Mouse (Mus musculus) cerebellum, adult (tissue): ENCODE measurements around the gene Abcb6.
A peak's percentile ranks its signal among the peaks of the same experiment; 100 is the strongest.

ENCODE experiments used
- ATAC-seq: cut with Nextera tagmentation; 2 replicates; pipeline ENCODE4 v1.9.2; 2017; ENCODE audit warnings: mild to moderate bottlenecking, moderate library complexity, mixed read lengths; ENCODE audit not compliant: insufficient number of reproducible peaks, low FRiP score, low TSS enrichment

Abcb6 gene

GRCm38 (mm10) chr1:75208967-75209678 is 28.9 kb upstream of the Abcb6 start:
- ATAC-seq = no peak

GRCm38 (mm10) chr1:75201236-75201635 is 21.0 kb upstream of the Abcb6 start:
- no peak for ATAC-seq

- ATAC-seq = 0 out of 2 replicates have a peak, but pooled peaks have one; percentile 13
Observed at GRCm38 (mm10) chr1:75192452-75192851, 12.3 kb upstream of the Abcb6 start.

- peak; percentile 99 for ATAC-seq
Observed at GRCm38 (mm10) chr1:75191622-75192402, 11.6 kb upstream of the Abcb6 start, which contains the start of the genes Ankzf1 and Atg9a. TSS of gene Ankzf1 (plus strand) at chr1:75192151. TSS of gene Atg9a (minus strand) at chr1:75192196.

- ATAC-seq = no peak
Observed at GRCm38 (mm10) chr1:75191258-75191621, 11.0 kb upstream of the Abcb6 start.

GRCm38 (mm10) chr1:75190577-75190976 is 10.4 kb upstream of the Abcb6 start:
- no peak for ATAC-seq

GRCm38 (mm10) chr1:75187914-75188483 is 7.8 kb upstream of the Abcb6 start:
- ATAC-seq = no peak

- no peak for ATAC-seq
Observed at GRCm38 (mm10) chr1:75187126-75187525, 6.9 kb upstream of the Abcb6 start.

GRCm38 (mm10) chr1:75185495-75185894 is 5.3 kb upstream of the Abcb6 start:
- ATAC-seq = no peak

- ATAC-seq = no peak
Observed at GRCm38 (mm10) chr1:75182160-75182559, 2.0 kb upstream of the Abcb6 start.

- ATAC-seq = no peak
Observed at GRCm38 (mm10) chr1:75181377-75181870, 1.2 kb upstream of the Abcb6 start.

GRCm38 (mm10) chr1:75180741-75181140 is 549 bp upstream of the Abcb6 start:
- ATAC-seq = no peak

GRCm38 (mm10) chr1:75179334-75180104 is 673 bp downstream of the Abcb6 start:
- ATAC-seq = 0 out of 2 replicates have a peak, but pooled peaks have one; percentile 27

- peak; percentile 90 for ATAC-seq
Observed at GRCm38 (mm10) chr1:75168472-75169464, 11.4 kb downstream of the Abcb6 start, which contains the start of gene Zfand2b. TSS of gene Zfand2b (plus strand) at chr1:75168646.

GRCm38 (mm10) chr1:75168093-75168471 is 12.1 kb downstream of the Abcb6 start:
- no peak for ATAC-seq

- ATAC-seq = no peak
Observed at GRCm38 (mm10) chr1:75160256-75160617, 20.0 kb downstream of the Abcb6 start.

GRCm38 (mm10) chr1:75159540-75160255 is 20.5 kb downstream of the Abcb6 start:
- no peak for ATAC-seq

- no peak for ATAC-seq
Observed at GRCm38 (mm10) chr1:75158990-75159389, 21.2 kb downstream of the Abcb6 start.
